Mouse (Mus musculus): Measurements from ENCODE around the gene Comt. TPM values are rescaled to one million over a fixed set of nuclear protein-coding genes. Genes with fewer than 3 reads are reported as not detected.

The Comt gene
- total RNA-seq, 1 experiment = 40.1 TPM

- TF ChIP-seq MAFK (IDR thresholded peaks at IDR 0.05; ENCODE audit: insufficient read depth, low read depth, low read length) (no peak), ZNF384 (IDR thresholded peaks at IDR 0.05; ENCODE audit: low read depth, low read length) (no peak), CHD2 (IDR thresholded peaks at IDR 0.05; ENCODE audit: low read depth, low read length) (no peak), ZC3H11A (IDR thresholded peaks at IDR 0.05; ENCODE audit: borderline replicate concordance, low read depth, low read length) (no peak), HCFC1 (IDR thresholded peaks at IDR 0.05; ENCODE audit: borderline replicate concordance, insufficient read depth, low read length) (no peak)
- H3K27ac ChIP-seq (ENCODE audit: insufficient read depth, low read depth, low read length, poor library complexity, severe bottlenecking) = no peak overlapping the region
- H3K4me1 ChIP-seq (ENCODE audit: control insufficient read depth in 2 of 2, insufficient read depth in 2 of 2, low read length in 2 of 2, poor library complexity in 1 of 2) = peaks cover 8 to 23% of the 10 kb centered on the region in 2 experiments
- H3K9ac ChIP-seq (ENCODE audit: insufficient read depth, low read depth, low read length, poor library complexity, severe bottlenecking) = no peak overlapping the region
- H3K36me3 ChIP-seq (ENCODE audit: control insufficient read depth, insufficient read depth, low read length, poor library complexity, severe bottlenecking) = no peaks in the 10 kb centered on the region
- DNase-seq (ENCODE audit: low read depth, low spot score) = no peak
- no peak overlapping the region for H3K4me3 ChIP-seq (ENCODE audit: insufficient read depth in 1 of 2, low read depth in 1 of 2, low read length in 2 of 2, poor library complexity in 1 of 2, severe bottlenecking in 1 of 2)
- no peaks in the 10 kb centered on the region for H3K9me3 ChIP-seq (ENCODE audit: control insufficient read depth, insufficient read depth, low read depth, low read length)
- in situ Hi-C loops (cut with MboI; ENCODE audit: low sequenced_read_pairs in 2 of 2, unreplicated experiment in 2 of 2) = loop anchor here in 1 of 2 experiments (10.0 kb wide), 1 partner anchor 162 kb away; the partner anchor contains the start of genes Gm49601, Gp1bb and Sept5
Observed at GRCm38 (mm10) chr16:18462598-18462997, 35.9 kb upstream of the Comt start.

GRCm38 (mm10) chr16:18462031-18462430 lies 35.4 kb upstream of the Comt start:
- H3K9me3 ChIP-seq (ENCODE audit: control insufficient read depth, insufficient read depth, low read depth, low read length) = no peaks in the 10 kb centered on the region
- no peak for TF ChIP-seq MAFK (IDR thresholded peaks at IDR 0.05; ENCODE audit: insufficient read depth, low read depth, low read length)
- TF ChIP-seq ZNF384 (IDR thresholded peaks at IDR 0.05; ENCODE audit: low read depth, low read length) = no peak
- no peak for TF ChIP-seq ZC3H11A (IDR thresholded peaks at IDR 0.05; ENCODE audit: borderline replicate concordance, low read depth, low read length)
- TF ChIP-seq HCFC1 (IDR thresholded peaks at IDR 0.05; ENCODE audit: borderline replicate concordance, insufficient read depth, low read length) = no peak
- no peak for TF ChIP-seq CHD2 (IDR thresholded peaks at IDR 0.05; ENCODE audit: low read depth, low read length)
- H3K4me1 ChIP-seq (ENCODE audit: control insufficient read depth in 2 of 2, insufficient read depth in 2 of 2, low read length in 2 of 2, poor library complexity in 1 of 2) = peaks cover 8 to 23% of the 10 kb centered on the region in 2 experiments
- no peak for DNase-seq (ENCODE audit: low read depth, low spot score)
- in situ Hi-C loops (cut with MboI; ENCODE audit: low sequenced_read_pairs in 2 of 2, unreplicated experiment in 2 of 2) = loop anchor here in 1 of 2 experiments (10.0 kb wide), 1 partner anchor 163 kb away; the partner anchor contains the start of genes Gm49601, Gp1bb and Sept5
- H3K9ac ChIP-seq (ENCODE audit: insufficient read depth, low read depth, low read length, poor library complexity, severe bottlenecking) = no peak overlapping the region
- H3K4me3 ChIP-seq (ENCODE audit: insufficient read depth in 1 of 2, low read depth in 1 of 2, low read length in 2 of 2, poor library complexity in 1 of 2, severe bottlenecking in 1 of 2) = no peak overlapping the region; a peak in 1 of 4 replicates
- no peak overlapping the region for H3K27ac ChIP-seq (ENCODE audit: insufficient read depth, low read depth, low read length, poor library complexity, severe bottlenecking)
- H3K36me3 ChIP-seq (ENCODE audit: control insufficient read depth, insufficient read depth, low read length, poor library complexity, severe bottlenecking) = no peaks in the 10 kb centered on the region; the same call in 1 of the 2 replicates

GRCm38 (mm10) chr16:18460826-18461225 lies 34.2 kb upstream of the Comt start:
- no peak for DNase-seq (ENCODE audit: low read depth, low spot score)
- TF ChIP-seq HCFC1 (IDR thresholded peaks at IDR 0.05; ENCODE audit: borderline replicate concordance, insufficient read depth, low read length) (no peak), ZC3H11A (IDR thresholded peaks at IDR 0.05; ENCODE audit: borderline replicate concordance, low read depth, low read length) (no peak), MAFK (IDR thresholded peaks at IDR 0.05; ENCODE audit: insufficient read depth, low read depth, low read length) (no peak), CHD2 (IDR thresholded peaks at IDR 0.05; ENCODE audit: low read depth, low read length) (no peak), ZNF384 (IDR thresholded peaks at IDR 0.05; ENCODE audit: low read depth, low read length) (no peak)
- Histone ChIP-seq H3K4me3 (ENCODE audit: insufficient read depth in 1 of 2, low read depth in 1 of 2, low read length in 2 of 2, poor library complexity in 1 of 2, severe bottlenecking in 1 of 2) (no peak overlapping the region), H3K36me3 (ENCODE audit: control insufficient read depth, insufficient read depth, low read length, poor library complexity, severe bottlenecking) (no peaks in the 10 kb centered on the region; the same call in 1 of the 2 replicates), H3K9me3 (ENCODE audit: control insufficient read depth, insufficient read depth, low read depth, low read length) (no peaks in the 10 kb centered on the region), H3K9ac (ENCODE audit: insufficient read depth, low read depth, low read length, poor library complexity, severe bottlenecking) (no peak overlapping the region), H3K4me1 (ENCODE audit: control insufficient read depth in 2 of 2, insufficient read depth in 2 of 2, low read length in 2 of 2, poor library complexity in 1 of 2) (peaks cover 8 to 23% of the 10 kb centered on the region in 2 experiments), H3K27ac (ENCODE audit: insufficient read depth, low read depth, low read length, poor library complexity, severe bottlenecking) (no peak overlapping the region)
- in situ Hi-C loops (cut with MboI; ENCODE audit: low sequenced_read_pairs in 2 of 2, unreplicated experiment in 2 of 2) = loop anchor here in 1 of 2 experiments (10.0 kb wide), 1 partner anchor 164 kb away; the partner anchor contains the start of genes Gm49601, Gp1bb and Sept5

- Histone ChIP-seq H3K4me3 (ENCODE audit: insufficient read depth in 1 of 2, low read depth in 1 of 2, low read length in 2 of 2, poor library complexity in 1 of 2, severe bottlenecking in 1 of 2) (peak overlapping the region in 1 of 2 experiments; percentile 23; a peak in 1 of 4 replicates), H3K9ac (ENCODE audit: insufficient read depth, low read depth, low read length, poor library complexity, severe bottlenecking) (peak overlapping the region; percentile 19; the same call in 1 of the 2 replicates), H3K4me1 (ENCODE audit: control insufficient read depth in 2 of 2, insufficient read depth in 2 of 2, low read length in 2 of 2, poor library complexity in 1 of 2) (peaks cover 8 to 23% of the 10 kb centered on the region in 2 experiments), H3K9me3 (ENCODE audit: control insufficient read depth, insufficient read depth, low read depth, low read length) (no peaks in the 10 kb centered on the region), H3K27ac (ENCODE audit: insufficient read depth, low read depth, low read length, poor library complexity, severe bottlenecking) (no peak overlapping the region), H3K36me3 (ENCODE audit: control insufficient read depth, insufficient read depth, low read length, poor library complexity, severe bottlenecking) (no peaks in the 10 kb centered on the region; the same call in 1 of the 2 replicates)
- no peak for TF ChIP-seq CHD2 (IDR thresholded peaks at IDR 0.05; ENCODE audit: low read depth, low read length)
- TF ChIP-seq HCFC1 (IDR thresholded peaks at IDR 0.05; ENCODE audit: borderline replicate concordance, insufficient read depth, low read length) = no peak
- TF ChIP-seq MAFK (IDR thresholded peaks at IDR 0.05; ENCODE audit: insufficient read depth, low read depth, low read length) = no peak
- no peak for TF ChIP-seq ZC3H11A (IDR thresholded peaks at IDR 0.05; ENCODE audit: borderline replicate concordance, low read depth, low read length)
- TF ChIP-seq ZNF384 (IDR thresholded peaks at IDR 0.05; ENCODE audit: low read depth, low read length) = no peak
- peak; percentile 80 for DNase-seq (ENCODE audit: low read depth, low spot score)
- in situ Hi-C loops (cut with MboI; ENCODE audit: low sequenced_read_pairs in 2 of 2, unreplicated experiment in 2 of 2) = loop anchor here in 1 of 2 experiments (10.0 kb wide), 1 partner anchor 165 kb away; the partner anchor contains the start of genes Gm49601, Gp1bb and Sept5
Observed at GRCm38 (mm10) chr16:18459955-18460370, 33.3 kb upstream of the Comt start.
